In the genomic region with DNA sequence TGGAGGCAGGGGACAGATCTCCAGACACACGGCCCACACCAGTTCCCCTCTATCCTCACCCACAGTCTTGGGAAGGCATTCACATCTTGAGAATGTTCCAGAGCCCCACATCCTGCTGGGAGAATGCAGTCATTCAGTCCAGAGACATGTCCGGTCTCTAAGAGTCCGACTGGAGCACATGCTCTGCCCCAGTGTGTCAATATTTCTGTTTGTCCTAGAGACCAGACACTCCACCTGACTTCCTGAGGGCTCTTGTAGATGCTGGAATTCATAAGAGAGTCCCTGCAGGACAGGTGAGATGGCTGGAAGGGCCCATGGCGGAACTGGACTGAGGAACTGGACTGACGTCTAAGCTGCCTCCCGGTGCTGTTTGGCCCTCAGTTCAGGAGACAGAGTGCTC, we compare ENCODE assay signal across 19 mouse cellular contexts. TPM values are rescaled to one million over a fixed set of nuclear protein-coding genes. Genes with fewer than 3 reads are reported as not detected.
DNase-seq lines count a peak whose midpoint lies in the region; ATAC-seq and TF ChIP-seq lines count a peak whose summit lies in the region.
"Had no signal": no experiment of that assay in that cellular context is flagged by ENCODE, and none has a peak within 500 bp of the region (broad histone marks: within the 10 kb centered on the region; RNA-seq: fewer than 3 reads in every experiment).

No protein-coding gene starts in this region.

- no peak overlapping the region for H3K4me3 ChIP-seq in lung, postnatal 0 days (ENCODE audit: low read depth, low read length)
- H3K4me3 ChIP-seq: embryonic facial prominence, embryonic 10.5 days; forebrain, embryonic 13.5 days; hindbrain, embryonic 10.5 days had no signal

- H3K9me3 ChIP-seq in lung, postnatal 0 days (ENCODE audit: low read length) = no peaks in the 10 kb centered on the region
- H3K9me3 ChIP-seq: embryonic facial prominence, embryonic 10.5 days; forebrain, embryonic 13.5 days; hindbrain, embryonic 10.5 days had no signal

- no peak for TF ChIP-seq CTCF in lung, postnatal 0 days (IDR thresholded peaks at IDR 0.05)

- peaks cover 48% of the 10 kb centered on the region; the same call in 1 of the 2 replicates for H3K4me1 ChIP-seq in lung, postnatal 0 days (ENCODE audit: insufficient read depth, low read depth, low read length)
- H3K4me1 ChIP-seq: forebrain, embryonic 13.5 days had no signal

- ATAC-seq in lung, postnatal 0 days = peak; percentile 91
- ATAC-seq in frontal cortex, adult (ENCODE audit: low TSS enrichment) = no peak
- ATAC-seq: forebrain, embryonic 13.5 days; forebrain, postnatal 0 days had no signal

- H3K9ac ChIP-seq in lung, postnatal 0 days (replicated peaks; ENCODE audit: low read depth) = no peak overlapping the region
- H3K9ac ChIP-seq: forebrain, embryonic 13.5 days; forebrain, postnatal 0 days; hindbrain, embryonic 14.5 days had no signal

- TF ChIP-seq EP300 in lung, postnatal 0 days (IDR thresholded peaks at IDR 0.05) = peak; percentile 100

- 0 out of 2 replicates have a peak, but pooled peaks cover 3% of the 10 kb centered on the region for H3K36me3 ChIP-seq in lung, postnatal 0 days (ENCODE audit: insufficient read depth, low read length)

- 58% methylated on average over 6 of the region's 6 CpGs for WGBS in lung, postnatal 0 days

- H3K4me2 ChIP-seq in lung, postnatal 0 days (replicated peaks; ENCODE audit: low read depth, low read length) = no peak overlapping the region
- H3K4me2 ChIP-seq: forebrain, embryonic 13.5 days; hindbrain, embryonic 14.5 days had no signal

- peak; percentile 94 for DNase-seq in heart, adult 11 months
- DNase-seq in heart, postnatal 4 days = no peak
- DNase-seq in lung, adult 18-20 months = peak; percentile 82 to 86
- DNase-seq in lung, postnatal 14 days = no peak
- DNase-seq in lung, postnatal 0 days (ENCODE audit: low spot score) = peak; percentile 80
- DNase-seq in lung, postnatal 4 days = peak; percentile 48 to 79
- DNase-seq in thymus, postnatal 0 days (ENCODE audit: low spot score) = no peak
- DNase-seq: adrenal gland, postnatal 14 days; cerebellum, adult 18-20 months; cerebellum, adult 9-11 months; cerebellum, postnatal 36 days; forebrain, postnatal 0 days; heart, postnatal 10 days had no signal

- H3K27me3 ChIP-seq in lung, postnatal 0 days (replicated peaks; ENCODE audit: insufficient read depth, low read length) = no peaks in the 10 kb centered on the region
- H3K27me3 ChIP-seq: forebrain, embryonic 13.5 days had no signal

- peak overlapping the region; percentile 76 for H3K27ac ChIP-seq in lung, postnatal 0 days (ENCODE audit: low read length)
- H3K27ac ChIP-seq: embryonic facial prominence, embryonic 10.5 days; forebrain, embryonic 13.5 days; hindbrain, embryonic 10.5 days; hindbrain, embryonic 14.5 days had no signal

RNA-seq across cellular contexts. Expression of a gene that starts 38.7 kb away (rescaled TPM):
- 1,000 to 10,000 TPM; 1,026 to 1,084 TPM for total RNA-seq in heart, postnatal 4 days (2021)
- polyA plus RNA-seq in lung, postnatal 0 days (2015; fragmentation: Nextera tagmentation; extraction: Ambion mirVana) = 346 and 376 TPM in 2 replicates
- polyA plus RNA-seq in thymus, postnatal 0 days (2015; fragmentation: Nextera tagmentation; extraction: Ambion mirVana) = 56.0 and 57.0 TPM in 2 replicates
- total RNA-seq: MEL had no signal

RNA-seq across cellular contexts. Expression of a gene that starts 38.8 kb away (rescaled TPM):
- total RNA-seq in heart, postnatal 4 days (2021) = 100 to 1,000 TPM; 558 to 588 TPM
- polyA plus RNA-seq in lung, postnatal 0 days (2015; fragmentation: Nextera tagmentation; extraction: Ambion mirVana) = 183 and 189 TPM in 2 replicates
- 25.4 and 27.8 TPM in 2 replicates for polyA plus RNA-seq in thymus, postnatal 0 days (2015; fragmentation: Nextera tagmentation; extraction: Ambion mirVana)

Comparison
In these comparisons a context has a peak if more than half of its experiments do, and no peak if none do; other contexts are left out.
1. DNase-seq: peak in heart, adult 11 months (single experiment), lung, adult 18-20 months (2 of 2), lung, postnatal 0 days (single experiment) and lung, postnatal 4 days (2 of 2); none in heart, postnatal 4 days (single experiment), lung, postnatal 14 days (single experiment) and thymus, postnatal 0 days (single experiment).